Mouse (Mus musculus): ENCODE results near the gene Clstn1.

Clstn1 gene

DNA sequence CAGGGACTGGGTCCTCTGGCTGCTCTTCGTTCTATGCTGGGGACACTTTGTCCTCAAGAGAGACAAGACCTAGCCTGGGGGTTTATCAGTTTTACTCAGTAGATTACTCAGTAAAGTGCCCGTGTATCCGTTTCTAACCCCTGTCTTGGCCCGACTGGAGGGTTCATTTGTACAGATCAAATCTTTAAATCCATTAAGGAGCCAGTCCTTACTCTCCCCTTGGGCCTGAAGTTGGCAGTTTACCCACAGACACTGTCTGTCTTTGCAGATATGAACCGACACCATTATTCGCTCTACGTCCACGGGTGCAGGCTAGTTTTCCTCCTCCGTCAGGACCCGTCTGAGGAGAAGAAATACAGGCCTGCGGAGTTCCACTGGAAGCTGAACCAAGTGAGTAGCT is 48.7 kb downstream of the Clstn1 start:
- DNase-seq (ENCODE audit: low spot score) = no peak

DNA sequence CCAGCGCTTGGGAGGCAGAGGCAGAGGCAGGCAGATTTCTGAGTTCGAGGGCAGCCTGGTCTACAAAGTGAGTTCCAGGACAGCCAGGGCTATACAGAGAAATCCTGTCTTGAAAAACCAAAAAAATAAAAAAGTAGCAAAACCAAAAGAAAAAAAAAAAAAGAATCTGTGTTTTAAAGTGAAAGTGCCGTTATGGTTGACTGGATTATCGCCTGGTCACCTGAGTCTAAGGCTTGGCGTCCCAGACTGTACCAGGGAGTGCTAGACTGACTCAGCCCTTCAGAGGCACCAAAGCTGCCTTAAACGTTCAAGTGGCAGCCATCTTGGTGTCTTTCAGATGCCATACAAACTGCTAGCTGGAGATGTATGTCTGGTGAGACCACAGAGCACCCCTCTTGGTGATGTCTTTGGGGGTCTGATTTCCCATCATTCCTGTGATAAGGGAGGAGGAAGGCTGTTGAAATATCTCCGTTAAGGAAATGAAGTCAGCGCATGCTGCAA is 49.7 kb downstream of the Clstn1 start:
- no peak for DNase-seq (ENCODE audit: low spot score)

DNA sequence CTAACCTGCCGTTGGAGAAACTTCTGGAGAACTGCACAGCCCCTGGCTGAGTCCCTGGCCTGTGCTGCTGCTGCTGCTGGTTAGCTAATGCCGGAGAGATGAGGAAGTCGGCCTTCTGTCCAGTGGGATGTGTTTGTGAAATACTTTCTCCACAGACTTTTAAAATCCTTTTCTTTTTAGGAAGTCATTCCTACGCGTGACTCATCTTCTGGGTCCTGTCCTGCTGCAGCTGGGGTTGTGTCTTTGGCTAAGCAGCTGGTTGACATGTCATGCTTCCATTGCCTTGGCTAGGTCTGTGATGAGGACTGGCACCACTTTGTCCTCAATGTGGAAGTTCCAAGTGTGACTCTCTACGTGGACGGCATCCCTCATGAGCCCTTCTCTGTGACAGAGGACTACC is 51.7 kb downstream of the Clstn1 start:
- DNase-seq (ENCODE audit: low spot score) = no peak

DNA sequence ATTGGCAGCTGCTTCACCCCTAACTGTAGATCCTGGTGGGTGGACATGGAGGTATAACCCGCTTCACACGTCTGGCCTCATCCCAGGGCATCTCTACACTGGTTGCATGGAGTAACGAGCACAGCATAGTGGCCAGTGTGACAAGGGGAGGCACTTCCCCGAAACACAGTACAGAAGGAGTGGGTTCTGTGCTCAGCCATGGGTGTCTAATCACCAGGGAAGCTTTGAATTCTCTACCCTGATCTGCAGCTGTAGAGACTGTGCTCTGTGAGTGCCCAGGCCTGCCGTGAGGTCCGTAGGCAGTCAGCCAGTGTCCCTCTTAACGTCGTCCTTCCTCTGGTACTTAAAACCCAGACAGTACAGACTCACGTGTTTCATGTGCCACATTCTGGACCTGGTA is 54.6 kb downstream of the Clstn1 start:
- DNase-seq (ENCODE audit: low spot score) = no peak

DNA sequence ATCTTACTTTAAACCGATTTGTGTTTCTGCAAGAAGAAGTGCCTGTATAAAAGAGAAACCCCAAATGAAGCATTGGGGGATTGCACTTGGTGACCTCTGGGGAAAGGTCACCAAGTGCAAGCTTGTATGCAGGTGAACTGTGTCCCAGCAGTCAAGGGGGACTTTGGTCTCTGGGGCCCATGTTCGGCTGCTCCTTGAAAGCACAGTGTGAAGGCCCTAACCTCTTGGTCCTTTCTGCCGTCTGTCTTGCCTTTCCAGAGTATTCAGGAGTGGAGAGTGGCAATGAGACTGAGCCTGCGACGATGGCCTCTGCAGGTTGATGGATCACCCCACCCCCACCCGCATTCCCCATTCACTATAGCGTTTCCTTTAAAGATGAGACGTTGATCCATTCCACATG is 55.1 kb downstream of the Clstn1 start:
- DNase-seq (ENCODE audit: low spot score) = no peak

DNA sequence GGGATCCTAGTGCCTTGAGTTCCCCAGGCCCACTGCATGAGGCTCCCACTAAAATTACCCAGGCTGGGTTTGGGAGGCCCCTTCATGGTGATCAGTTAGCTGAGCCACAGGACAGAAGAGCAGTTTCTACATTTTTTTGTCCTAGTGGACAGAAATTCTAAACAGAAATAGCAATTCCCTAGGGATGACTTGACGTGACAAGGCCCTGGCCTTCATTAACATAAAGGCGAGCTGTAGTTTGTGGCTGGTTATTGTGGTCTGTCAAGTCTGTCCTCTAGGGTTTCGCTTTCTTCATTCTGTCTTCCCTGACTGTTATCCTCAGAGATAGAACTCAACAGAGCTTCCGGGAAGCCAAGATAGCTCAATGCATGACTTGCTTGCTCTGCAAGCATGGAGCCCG is 55.7 kb downstream of the Clstn1 start:
- no peak for DNase-seq (ENCODE audit: low spot score)

DNA sequence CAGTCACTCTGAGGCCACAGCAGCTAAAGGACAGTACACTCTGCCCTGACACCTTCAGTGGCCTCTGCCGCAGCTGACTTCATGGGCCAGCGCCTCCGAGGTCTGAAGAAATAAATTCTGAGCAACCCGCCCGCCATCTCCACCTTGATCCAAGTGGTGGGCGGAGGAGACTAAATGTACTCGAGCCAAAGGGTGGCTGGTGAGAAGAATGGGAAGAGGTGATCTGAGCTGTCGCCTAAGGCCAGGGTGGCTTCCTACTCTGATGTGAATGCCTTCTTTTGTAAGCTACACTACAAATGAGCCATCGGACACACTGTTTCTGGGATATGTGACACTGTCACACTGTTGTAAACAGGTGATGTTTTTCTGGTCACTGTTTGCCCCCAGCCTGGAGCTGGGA is 59.5 kb downstream of the Clstn1 start:
- DNase-seq (ENCODE audit: low spot score) = no peak

DNA sequence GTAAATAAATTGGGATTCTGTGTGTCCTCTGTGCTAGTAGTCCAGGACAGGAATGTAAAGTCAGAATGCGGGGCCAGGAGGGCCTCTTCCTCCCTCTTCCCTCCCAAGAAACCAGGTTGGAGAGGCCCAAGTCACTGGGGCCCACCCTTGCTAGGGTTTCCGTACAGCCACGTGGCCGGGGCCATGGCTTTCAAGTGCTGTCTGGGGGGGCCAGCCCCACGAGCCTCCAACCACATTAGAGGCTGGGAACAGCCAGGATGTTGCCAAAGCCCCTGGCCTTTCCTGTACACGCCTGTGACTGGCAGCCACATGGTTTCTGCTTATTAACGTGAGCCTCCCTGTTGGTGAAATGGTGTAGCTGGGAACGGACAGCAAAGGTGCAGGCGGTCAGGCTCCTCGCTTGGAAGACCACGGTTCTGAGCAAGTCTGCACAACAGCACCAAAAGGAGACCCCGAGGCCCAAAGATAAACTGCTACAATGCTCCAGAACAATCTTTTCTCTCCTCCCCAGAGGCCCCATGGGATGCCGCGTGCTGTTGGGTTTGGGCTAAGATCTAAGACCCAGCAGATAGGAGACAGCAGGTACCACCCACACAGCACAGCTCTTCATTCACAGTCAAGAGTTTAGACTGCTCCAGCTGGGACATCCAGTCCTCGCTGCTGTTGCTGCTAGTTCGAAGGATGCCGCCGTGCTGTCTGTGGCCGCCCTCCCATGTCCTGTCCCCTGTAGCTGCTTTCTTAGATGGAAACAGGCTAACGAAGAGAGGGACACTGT is 62.0 kb downstream of the Clstn1 start:
- DNase-seq (ENCODE audit: low spot score) = no peak

DNA sequence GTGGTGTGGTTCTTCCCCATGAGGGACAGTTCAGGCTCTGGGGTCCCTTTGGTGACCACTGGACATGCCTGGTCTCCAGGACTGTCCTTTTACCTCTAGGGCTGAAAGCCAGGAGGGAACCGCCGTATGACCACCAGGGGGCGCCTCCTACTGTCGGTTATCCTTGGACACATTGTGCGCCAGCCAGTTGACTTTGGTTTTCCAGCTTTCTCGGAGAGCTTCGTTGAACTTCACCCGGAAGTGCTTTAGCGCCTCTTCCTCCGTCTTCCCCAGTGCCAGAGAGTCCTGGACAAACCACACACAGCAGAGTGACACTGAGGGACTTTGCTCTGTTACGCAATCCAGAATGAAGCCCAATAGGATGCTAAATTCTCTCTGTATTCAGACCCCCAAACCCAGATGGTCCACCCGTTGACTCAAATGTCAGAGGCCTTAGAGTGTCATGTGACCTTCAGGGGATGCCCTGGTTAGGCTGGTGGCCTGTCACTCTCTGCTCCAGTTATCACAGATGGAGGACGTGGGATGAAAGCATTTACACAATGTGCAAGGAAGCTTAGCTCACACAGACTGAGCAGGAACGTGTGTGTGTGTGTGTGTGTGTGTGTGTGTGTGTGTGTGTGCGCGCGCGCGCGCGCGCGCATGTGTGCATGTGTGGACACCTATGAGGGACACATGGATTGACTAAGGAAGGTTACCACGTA is 64.4 kb downstream of the Clstn1 start:
- peak; percentile 77 for DNase-seq (ENCODE audit: low spot score)

DNA sequence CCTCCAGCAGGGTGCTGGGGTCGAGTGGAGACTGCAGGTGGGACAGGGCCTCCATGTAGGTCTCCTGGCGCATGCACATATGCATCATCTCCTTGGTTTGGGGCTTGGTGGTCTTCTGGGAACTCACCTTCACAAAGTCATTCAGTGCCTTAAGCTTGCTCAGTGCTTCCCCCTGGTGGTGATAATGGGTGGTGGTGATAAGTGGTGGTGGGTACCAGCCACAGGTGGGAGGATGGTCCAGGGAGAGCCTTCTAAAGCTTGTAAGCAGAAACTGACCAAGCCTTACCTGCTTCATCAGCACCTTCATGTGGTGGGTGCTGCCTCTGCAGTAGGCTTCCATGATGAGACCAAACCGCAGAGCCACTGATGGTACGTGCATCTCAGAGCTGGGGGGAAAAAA is 68.0 kb downstream of the Clstn1 start:
- no peak for DNase-seq (ENCODE audit: low spot score)

DNA sequence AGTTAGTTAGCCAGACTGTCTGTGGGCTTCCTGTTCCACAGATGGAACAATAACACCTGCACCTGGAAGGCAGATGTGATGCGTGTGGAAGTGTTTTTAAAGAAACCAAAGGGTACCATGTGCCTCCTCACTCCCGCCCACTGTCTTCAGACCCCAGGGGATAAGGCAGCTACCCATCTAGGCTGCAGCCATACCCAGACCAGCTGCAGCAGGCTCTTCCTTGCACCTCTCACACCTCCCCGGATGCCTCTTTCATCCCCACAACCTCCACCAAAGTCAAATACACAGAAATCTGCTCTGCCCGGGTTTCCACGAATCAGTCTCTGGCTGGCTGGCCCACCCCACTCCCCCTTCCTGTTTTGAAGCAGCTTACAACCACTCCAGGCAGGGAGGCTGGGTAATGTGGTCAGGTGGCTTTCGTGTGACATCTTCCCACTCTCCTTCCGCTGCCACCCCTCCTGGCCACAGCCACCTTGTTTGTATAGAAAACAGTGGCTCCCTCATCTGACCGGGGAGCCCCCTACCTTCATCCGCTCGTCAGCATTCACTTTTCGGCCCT is 71.7 kb downstream of the Clstn1 start:
- no peak for DNase-seq (ENCODE audit: low spot score)

DNA sequence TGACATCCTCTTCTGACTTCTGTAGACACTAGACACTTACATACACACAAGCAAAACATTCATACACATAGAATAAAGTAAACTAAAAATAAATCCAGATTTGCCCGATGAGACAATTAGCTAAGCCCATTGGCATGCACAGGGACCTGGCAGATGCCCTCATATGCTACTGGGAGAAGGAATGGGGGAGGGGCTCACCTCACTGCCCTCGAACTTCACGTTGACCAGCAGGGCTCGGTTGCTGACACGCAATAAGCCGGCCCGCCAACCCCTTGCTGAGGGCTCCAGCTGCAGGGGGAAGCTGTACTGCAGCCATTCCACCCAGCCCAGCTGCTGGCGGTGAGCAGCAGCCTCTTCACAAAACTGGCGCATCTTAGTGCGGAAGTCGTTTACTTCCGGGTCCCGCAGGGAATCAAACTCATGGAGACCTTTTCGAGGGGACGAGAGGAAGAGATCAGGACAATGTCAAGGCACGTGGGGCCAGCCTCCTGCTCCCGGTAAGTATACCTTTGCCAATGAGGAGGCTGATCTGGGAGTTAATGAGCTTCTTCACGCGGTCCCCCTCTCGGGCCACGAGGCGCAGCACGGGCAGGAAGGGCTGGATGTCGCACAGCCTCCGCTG is 73.3 kb downstream of the Clstn1 start:
- DNase-seq (ENCODE audit: low spot score) = no peak

DNA sequence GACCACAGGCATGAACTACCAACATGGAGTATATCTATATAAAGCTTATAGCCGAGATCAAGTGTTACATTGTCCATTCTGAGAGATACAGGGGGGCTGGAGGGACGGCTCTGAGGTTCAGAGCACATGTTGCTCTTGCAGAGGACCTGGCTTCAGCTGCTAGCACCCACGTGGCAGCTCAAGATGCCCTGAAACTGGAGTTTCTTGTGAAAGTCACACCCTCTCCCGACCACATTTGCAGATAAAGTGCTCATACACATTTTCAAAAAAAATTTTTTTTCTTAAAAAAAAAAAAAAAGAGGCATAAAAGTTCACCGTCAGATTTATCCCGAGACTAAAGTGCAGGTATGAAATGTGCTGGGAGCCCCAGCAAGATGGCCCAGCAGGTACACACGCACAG is 74.3 kb downstream of the Clstn1 start:
- no peak for DNase-seq (ENCODE audit: low spot score)

DNA sequence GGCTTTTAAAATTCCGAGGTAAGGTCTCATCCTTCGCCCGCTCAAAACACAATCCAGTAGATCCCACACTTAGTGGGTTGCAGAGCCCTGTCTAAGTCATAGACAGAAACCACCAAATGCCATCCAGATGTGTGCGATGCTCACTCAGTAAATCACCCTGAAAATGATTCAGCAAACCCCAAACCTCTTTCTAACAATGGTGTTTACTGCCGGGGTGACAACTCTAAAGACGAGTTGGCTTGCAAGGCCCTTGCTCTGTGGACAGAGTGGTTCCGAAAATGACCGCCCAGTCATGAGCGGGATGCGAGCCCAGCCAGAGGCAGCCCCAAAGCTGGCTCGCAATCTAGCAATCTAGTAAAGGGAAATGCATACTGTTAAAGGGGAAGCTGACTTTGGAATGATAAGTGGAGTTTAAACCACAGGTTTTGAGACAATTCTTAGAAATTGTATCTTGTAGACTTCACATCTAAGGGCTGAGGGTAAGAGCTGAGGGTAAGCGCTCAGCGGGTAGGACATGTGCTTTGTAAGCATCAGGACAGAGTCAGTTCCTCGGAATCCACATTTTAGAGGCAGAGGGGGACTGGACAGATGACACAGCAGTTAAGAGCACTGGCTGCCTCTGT is 75.8 kb downstream of the Clstn1 start:
- no peak for DNase-seq (ENCODE audit: low spot score)

DNA sequence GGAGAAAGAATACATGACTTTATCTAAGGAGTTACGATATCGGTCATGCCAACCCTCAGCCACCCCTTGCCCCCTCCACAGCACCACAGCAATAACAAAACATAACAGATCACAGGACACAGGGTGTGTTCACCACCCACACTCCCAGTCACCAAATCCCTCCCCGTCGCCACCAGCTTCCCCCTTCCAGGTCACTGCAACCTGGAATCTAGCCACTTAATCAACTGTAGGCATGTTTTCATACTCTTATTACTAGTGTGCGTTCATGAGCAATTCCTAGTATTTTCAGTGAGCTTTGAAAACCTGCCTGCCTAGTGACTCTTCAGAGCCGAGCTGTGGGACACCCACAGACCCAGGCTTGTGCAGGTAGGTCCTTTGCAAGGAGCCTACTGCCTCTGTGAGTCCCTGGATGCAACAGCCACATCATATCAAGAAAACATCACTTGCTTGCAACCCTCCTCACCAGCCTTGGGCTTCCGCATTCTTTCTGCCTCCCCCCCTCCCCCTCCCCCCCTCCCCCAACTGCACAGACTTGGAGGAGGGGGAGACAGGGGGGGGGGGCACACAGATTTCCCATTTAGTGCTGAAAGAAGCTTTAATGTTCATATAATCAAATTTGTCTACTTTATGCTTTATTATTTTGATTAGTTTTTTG is 77.7 kb downstream of the Clstn1 start:
- DNase-seq (ENCODE audit: low spot score) = peak; percentile 47

DNA sequence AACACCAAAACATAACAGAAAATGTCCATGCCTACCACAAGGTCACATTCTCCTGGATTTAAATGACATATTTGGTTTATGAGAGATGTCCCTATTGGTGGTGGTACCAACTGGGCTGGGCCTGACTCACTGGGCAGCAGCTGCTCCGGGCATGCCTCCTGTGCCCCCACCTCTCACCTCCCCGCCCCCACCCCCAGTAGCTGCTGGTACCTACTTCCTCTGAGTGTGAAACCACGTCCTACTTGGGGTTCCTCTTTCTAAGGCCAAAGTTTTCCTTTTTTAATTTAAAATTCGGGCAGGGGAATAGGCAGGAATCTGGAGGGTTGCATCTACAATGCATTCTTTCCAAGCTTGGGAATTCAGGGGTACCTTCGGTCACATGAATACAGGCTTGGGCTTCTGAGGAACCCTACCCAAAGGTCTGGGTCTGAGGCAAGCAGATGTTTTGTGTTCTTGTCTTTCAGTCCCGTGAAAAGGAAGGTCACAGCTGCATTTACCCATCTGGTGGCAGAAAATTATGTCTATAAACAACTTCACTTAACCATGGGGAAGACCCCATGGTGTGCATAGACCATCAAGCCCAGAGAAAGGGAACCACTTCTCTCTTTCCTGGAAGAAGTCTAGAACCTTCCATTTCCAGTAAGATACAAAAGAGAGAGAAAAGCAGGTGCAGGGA is 78.9 kb downstream of the Clstn1 start:
- DNase-seq (ENCODE audit: low spot score) = no peak

DNA sequence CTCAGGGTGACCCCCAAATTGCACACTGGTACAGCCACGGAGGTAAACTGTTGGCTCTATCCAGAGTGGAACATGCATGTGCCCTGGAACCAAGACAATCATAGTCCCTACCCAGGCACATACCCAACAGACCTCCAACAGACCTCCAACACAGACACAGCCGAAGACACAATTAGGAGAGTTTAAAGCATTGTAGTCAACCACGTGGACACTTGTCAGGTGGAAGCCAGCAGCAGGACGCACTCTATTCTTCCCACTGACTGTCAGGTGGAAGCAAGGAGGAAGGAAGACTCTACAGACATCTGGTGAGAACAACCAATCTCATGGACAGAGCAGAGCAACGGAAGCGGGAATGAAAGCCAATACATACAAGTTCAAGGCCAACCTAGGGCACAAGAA is 79.4 kb downstream of the Clstn1 start:
- DNase-seq (ENCODE audit: low spot score) = no peak

DNA sequence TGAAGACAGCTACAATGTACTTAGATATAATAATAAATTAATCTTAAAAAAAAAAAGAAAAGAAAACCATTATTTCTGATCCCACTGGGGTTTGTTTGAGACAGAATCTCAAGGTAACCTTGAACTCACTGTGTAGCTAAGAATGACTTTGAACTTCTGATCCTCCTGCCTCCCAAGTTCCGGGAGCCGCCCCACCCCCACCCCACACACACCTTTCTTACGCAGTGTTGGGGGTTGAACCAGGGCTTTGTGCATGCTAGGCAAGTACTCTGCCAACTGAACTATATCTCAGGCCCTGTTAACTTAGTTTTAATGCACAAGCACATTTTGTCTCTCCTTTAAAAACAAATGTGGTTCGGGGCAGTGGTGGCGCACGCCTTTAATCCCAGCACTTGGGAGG is 84.9 kb downstream of the Clstn1 start:
- DNase-seq (ENCODE audit: low spot score) = no peak

DNA sequence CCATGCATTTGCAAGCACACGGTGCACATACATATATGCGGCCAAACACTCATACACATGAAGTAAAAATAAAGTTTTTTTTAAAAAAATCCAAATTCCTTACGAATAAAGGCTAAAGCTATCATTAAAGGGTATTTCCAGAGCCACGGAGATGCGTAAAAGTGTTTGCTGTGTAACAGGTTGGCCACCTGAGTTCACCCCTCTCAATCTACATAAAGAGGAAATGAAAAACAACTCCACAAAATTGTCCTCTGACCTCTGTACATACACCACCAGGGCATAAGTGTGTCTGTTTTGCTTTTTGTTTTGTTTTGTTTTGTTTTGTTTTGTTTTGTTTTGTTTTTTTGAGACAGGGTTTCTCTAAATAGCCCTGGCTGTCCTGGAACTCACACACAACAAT is 86.5 kb downstream of the Clstn1 start:
- DNase-seq (ENCODE audit: low spot score) = no peak

DNA sequence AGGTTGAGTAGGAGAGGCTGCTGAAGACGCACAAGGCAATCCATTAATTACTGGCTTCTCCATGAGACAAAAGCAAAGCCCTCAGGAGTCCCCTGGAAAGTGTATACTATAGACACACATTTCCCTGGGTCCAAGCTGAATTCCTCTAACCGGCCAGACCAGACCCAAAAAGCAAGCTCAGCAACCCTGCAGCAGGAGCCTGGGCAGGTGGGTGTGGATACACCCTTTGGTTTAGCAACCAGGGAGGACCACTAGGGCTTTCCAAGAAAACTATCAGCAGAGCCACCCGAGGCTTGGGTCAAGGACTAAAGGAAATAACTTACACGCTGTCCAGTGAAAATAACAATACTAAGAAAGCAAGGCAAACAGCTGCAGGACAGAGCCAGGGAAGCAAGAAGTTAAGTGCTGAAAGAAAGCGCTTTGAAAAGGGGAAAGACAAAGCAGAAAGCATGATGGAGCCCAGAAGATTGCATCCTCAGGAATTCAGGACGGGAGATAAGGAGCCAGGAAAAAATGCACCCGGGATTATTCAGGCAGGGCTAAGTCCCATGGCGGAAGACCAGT is 88.6 kb downstream of the Clstn1 start:
- DNase-seq (ENCODE audit: low spot score) = no peak

All from ovary, postnatal 36 days (tissue).